Mouse (Mus musculus) liver, adult 2 months (tissue): ENCODE measurements around the gene Atp7b.

ENCODE experiments used
- CTCF ChIP-seq: fragments of 200-500 bp; IDR thresholded peaks from 2 replicates; pipeline ENCODE4 v1.5.1; 2011; ENCODE audit warnings: low read depth, low read length, control low read depth
- POLR2A ChIP-seq: fragments of 200-500 bp; IDR thresholded peaks from 2 replicates; pipeline ENCODE4 v1.6.1; 2011; ENCODE audit warnings: low read length, control low read depth; ENCODE audit not compliant: insufficient read depth; ENCODE audit errors: extremely low read depth

- TF ChIP-seq CTCF (no peak), POLR2A (no peak)
Observed at GRCm38 (mm10) chr8:22013034-22013707, 46.9 kb downstream of the Atp7b start.
